Mouse (Mus musculus) embryonic facial prominence, embryonic 10.5 days (tissue): ENCODE results near the gene Osbpl7. TPM values are rescaled to one million over a fixed set of nuclear protein-coding genes. Genes with fewer than 3 reads are reported as not detected.
A peak's percentile ranks its signal among the peaks of the same experiment; 100 is the strongest.

Source experiments
- DNase-seq: peaks from one replicate; pipeline ENCODE4 v3.0.0-alpha.2; 2017; ENCODE audit warnings: low spot score
- H3K27ac ChIP-seq: fragments of 300-500 bp; sonication (generic); replicated peaks from 2 replicates; pipeline ENCODE4 v1.5.1; 2016; ENCODE audit warnings: mild to moderate bottlenecking
- H3K27me3 ChIP-seq: fragments of 300-500 bp; sonication (generic); replicated peaks from 2 replicates; pipeline ENCODE4 v1.6.1; 2016; ENCODE audit warnings: low read depth, mild to moderate bottlenecking; ENCODE audit not compliant: poor library complexity, severe bottlenecking
- H3K36me3 ChIP-seq: fragments of 300-500 bp; sonication (generic); replicated peaks from 2 replicates; pipeline ENCODE4 v1.6.1; 2016; ENCODE audit warnings: mild to moderate bottlenecking, moderate library complexity
- H3K4me1 ChIP-seq: fragments of 300-500 bp; sonication (generic); 2 replicates; pipeline ENCODE4 v1.6.1; 2016
- H3K4me3 ChIP-seq: fragments of 300-500 bp; sonication (generic); 2 replicates; pipeline ENCODE4 v1.5.1; 2016; ENCODE audit warnings: mild to moderate bottlenecking, moderate library complexity
- H3K9me3 ChIP-seq: fragments of 300-500 bp; sonication (generic); 2 replicates; pipeline ENCODE4 v1.6.1; 2016; ENCODE audit warnings: mild to moderate bottlenecking
- WGBS: fragments of 180-500 bp; shearing (Covaris S2); methylation state at CpG from one replicate; pipeline ENCODE4 v1.1.7; 2016; 5-methylcytosine and 5-hydroxymethylcytosine counted together
- polyA plus RNA-seq: library from polyadenylated mRNA; unstranded; fragments of >200 nt; fragmentation: Nextera tagmentation; extraction: Ambion mirVana; gene quantifications from 2 replicates; pipeline ENCODE4 v1.2.1, GENCODE M21; 2016

Osbpl7 gene
- polyA plus RNA-seq, 1 experiment from 2014 or later: 10.0 TPM

DNA sequence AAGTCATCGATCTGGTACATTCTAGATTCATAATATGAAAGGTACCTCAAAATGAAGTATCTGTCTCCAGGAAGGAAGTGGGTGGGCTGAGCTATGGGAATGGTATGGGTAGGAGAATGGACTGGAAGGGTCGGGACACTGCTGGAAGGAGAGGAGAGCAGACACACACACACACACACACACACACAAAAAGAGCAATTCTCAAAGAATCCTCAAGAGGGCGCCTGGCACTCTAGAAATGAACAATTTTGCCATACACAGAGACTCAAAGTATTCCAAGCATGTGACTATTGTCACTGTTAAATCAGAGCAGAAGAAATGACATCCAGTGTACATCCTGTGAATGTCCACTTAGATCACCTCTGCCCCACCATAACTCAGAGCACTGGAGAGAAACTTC is 22.1 kb downstream of the Osbpl7 start:
- H3K9me3 ChIP-seq: no peaks in the 10 kb centered on the region
- H3K27me3 ChIP-seq: no peaks in the 10 kb centered on the region
- H3K4me3 ChIP-seq: no peak overlapping the region
- no peak overlapping the region for H3K27ac ChIP-seq
- DNase-seq: peak; percentile 59
- WGBS: 31% methylated on average over 3 of the region's 3 CpGs
- H3K4me1 ChIP-seq: peaks cover 10% of the 10 kb centered on the region; the same call in 1 of the 2 replicates
- H3K36me3 ChIP-seq: peaks cover 8% of the 10 kb centered on the region

- peaks cover 10% of the 10 kb centered on the region; the same call in 1 of the 2 replicates for H3K4me1 ChIP-seq
- WGBS: 74% methylated on average over 8 of the region's 8 CpGs
- H3K27ac ChIP-seq: no peak overlapping the region
- DNase-seq: no peak
- H3K27me3 ChIP-seq: no peaks in the 10 kb centered on the region
- H3K4me3 ChIP-seq: no peak overlapping the region
- H3K9me3 ChIP-seq: no peaks in the 10 kb centered on the region
- no peaks in the 10 kb centered on the region for H3K36me3 ChIP-seq
These were observed 23.8 kb downstream of the Osbpl7 start for GRCm38 (mm10) chr11:97074235-97074634.

DNA sequence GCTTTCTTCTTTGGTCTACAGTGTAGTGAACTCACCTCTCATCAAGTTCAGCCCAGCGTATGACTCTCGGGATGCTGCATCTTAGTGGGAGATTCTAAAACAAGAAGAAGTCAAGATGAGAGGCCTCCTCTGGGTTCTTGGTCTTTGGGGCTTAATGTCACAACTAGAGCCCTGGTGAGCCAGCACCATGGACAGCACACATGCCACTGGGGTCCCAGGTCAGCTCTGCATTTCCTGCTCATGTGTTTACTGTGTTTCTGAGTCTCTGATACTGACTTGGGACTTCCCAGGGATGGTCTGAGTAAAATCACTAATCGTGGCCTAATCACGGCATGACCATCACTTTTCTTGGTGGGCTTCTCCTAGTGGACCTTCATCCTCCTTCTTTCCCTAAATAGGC is 28.3 kb downstream of the Osbpl7 start:
- H3K4me1 ChIP-seq: peaks cover 15% of the 10 kb centered on the region
- DNase-seq: peak; percentile 70
- no peak overlapping the region for H3K27ac ChIP-seq
- H3K27me3 ChIP-seq: peaks cover 5% of the 10 kb centered on the region; the same call in 1 of the 2 replicates
- no peak overlapping the region for H3K4me3 ChIP-seq
- no peaks in the 10 kb centered on the region for H3K36me3 ChIP-seq
- H3K9me3 ChIP-seq: no peaks in the 10 kb centered on the region
- 59% methylated on average over 4 of the region's 4 CpGs for WGBS

DNA sequence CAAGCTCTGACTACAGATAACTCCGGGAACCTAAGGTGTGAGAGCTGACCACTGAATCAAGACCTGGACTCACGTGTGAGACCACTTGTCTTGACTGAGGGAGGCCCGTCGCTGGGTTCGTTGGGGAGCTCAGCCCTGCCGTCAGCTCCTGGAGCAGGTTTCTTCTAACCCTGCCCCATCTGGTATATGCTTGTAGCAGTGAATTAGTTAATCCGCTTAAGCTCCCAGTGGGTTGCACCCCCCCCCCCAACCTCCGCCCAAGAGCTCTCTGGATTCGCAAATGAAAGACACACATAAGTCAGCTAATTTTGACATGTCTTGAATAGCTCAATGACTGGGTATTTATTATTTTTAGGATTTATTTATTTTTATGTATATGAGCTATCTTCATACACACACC is 29.9 kb downstream of the Osbpl7 start:
- WGBS: 22% methylated on average over 9 of the region's 9 CpGs
- Histone ChIP-seq H3K4me1 (peaks cover 15% of the 10 kb centered on the region), H3K27ac (no peak overlapping the region), H3K36me3 (no peaks in the 10 kb centered on the region), H3K27me3 (peaks cover 16% of the 10 kb centered on the region; the same call in 1 of the 2 replicates), H3K9me3 (no peaks in the 10 kb centered on the region), H3K4me3 (no peak overlapping the region)
- DNase-seq: no peak

DNA sequence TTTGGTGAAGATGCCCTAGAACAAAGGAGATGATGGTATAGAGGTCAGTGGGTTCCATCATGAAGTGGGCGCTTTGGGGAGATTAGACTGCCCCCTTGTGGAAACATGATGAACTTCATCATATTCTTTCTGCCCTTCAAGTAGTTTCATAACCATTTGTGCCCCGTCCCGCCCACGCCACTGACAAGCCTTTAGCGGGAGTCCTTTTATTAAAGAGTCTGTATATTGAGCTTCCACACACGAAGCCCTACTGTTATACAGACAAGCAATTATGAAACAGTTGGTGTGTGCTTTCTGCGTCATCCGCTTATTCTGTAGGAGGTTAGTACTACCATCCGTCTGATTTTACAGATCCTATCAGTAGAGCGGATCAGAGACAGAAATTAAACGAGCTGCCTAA is 32.5 kb downstream of the Osbpl7 start:
- WGBS: 45% methylated on average over 11 of the region's 11 CpGs
- no peaks in the 10 kb centered on the region for H3K36me3 ChIP-seq
- H3K27me3 ChIP-seq: peaks cover 16% of the 10 kb centered on the region; the same call in 1 of the 2 replicates

DNA sequence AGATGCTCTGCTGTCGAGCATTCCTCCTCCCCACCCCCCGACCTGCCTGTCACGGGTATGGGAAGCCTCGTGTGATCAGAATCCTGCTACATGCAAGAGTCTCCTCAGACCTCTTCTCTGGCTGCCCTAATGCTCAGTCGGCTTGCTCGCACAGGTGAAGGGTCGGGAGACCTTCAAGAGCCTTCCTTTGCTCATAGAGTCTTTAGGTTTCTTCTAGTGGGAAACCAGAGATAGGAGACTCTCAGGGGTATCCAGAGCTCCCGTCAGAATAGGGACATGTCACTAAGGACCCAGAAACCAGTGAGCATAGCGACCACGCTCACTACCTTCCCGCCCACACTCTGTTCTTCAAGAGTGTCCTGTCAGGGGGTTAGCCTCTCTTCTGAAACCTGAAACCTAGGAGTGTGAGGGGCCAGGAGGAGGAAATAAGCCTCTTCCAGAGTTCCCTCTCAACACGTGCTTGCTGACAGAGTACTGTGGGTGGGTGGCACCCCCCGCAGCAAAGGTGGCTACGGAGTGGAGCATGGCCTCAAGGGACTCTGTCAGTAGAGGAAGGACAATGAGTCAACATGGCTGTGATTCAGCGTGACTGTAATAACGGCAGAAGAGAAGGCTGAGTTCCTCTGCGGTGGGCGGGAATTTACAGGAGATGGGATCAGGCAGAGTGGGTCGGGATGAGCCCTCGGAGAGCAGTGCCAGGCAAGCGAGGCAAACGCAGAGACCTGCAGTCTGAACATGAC is 33.1 kb downstream of the Osbpl7 start:
- peak overlapping the region; percentile 30 for H3K4me3 ChIP-seq
- 37% methylated on average over 22 of the region's 22 CpGs for WGBS
- DNase-seq: no peak

More for the DNA sequence above, 32.5 kb downstream of the Osbpl7 start:
- Histone ChIP-seq H3K9me3 (peaks cover 2% of the 10 kb centered on the region; the same call in 1 of the 2 replicates), H3K4me3 (no peak overlapping the region), H3K4me1 (peaks cover 15% of the 10 kb centered on the region), H3K27ac (no peak overlapping the region)
- peak; percentile 28 for DNase-seq

DNA sequence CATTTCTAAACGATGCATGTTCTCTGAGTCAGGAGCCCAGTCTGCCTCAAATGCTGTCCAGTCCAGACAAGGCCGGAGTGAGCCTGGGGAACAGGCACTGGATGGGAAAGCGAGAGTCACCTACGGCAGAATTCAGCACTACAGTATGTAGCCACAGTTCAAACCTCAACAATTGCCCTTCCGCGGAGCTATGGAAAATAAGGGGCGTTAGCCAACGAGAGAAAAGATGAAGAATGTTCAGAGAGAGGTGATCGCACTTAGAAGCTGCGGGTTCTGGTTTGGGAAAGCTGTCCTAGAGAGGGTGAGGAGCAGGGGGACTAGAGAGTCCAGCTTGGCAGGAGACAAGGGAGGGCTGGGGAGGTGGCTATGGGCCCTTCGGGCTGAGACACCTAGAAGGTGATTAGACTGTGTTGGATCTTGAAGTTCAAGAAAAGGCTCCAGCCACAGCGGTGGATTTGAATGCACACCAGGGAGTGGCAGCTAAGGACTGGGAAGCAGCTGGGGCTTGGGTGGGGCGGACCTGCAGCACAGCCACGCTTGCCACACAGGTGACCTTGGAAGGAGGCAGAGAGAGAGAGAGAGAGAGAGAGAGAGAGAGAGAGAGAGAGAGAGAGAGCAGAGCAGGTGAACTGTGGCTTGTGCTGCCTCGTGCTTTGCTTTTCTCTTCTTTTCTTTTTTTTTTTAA is 34.5 kb downstream of the Osbpl7 start:
- 88% methylated on average over 15 of the region's 15 CpGs for WGBS
- H3K36me3 ChIP-seq: no peaks in the 10 kb centered on the region
- H3K27me3 ChIP-seq: peaks cover 16% of the 10 kb centered on the region; the same call in 1 of the 2 replicates
- H3K4me1 ChIP-seq: peaks cover 15% of the 10 kb centered on the region
- no peak for DNase-seq
- H3K9me3 ChIP-seq: peaks cover 13% of the 10 kb centered on the region
- H3K27ac ChIP-seq: no peak overlapping the region
- H3K4me3 ChIP-seq: no peak overlapping the region

More for the DNA sequence above, 33.1 kb downstream of the Osbpl7 start:
- no peaks in the 10 kb centered on the region for H3K36me3 ChIP-seq
- peaks cover 5% of the 10 kb centered on the region for H3K9me3 ChIP-seq
- peaks cover 16% of the 10 kb centered on the region; the same call in 1 of the 2 replicates for H3K27me3 ChIP-seq
- peak overlapping the region; percentile 10; the same call in 1 of the 2 replicates for H3K27ac ChIP-seq
- peaks cover 15% of the 10 kb centered on the region for H3K4me1 ChIP-seq

- Histone ChIP-seq H3K4me3 (no peak overlapping the region), H3K27ac (no peak overlapping the region), H3K4me1 (peaks cover 15% of the 10 kb centered on the region), H3K36me3 (no peaks in the 10 kb centered on the region), H3K9me3 (peaks cover 13% of the 10 kb centered on the region), H3K27me3 (peaks cover 16% of the 10 kb centered on the region; the same call in 1 of the 2 replicates)
- WGBS: 76% methylated on average over 6 of the region's 6 CpGs
- DNase-seq: no peak
These were observed 35.9 kb downstream of the Osbpl7 start for GRCm38 (mm10) chr11:97086365-97086764.

DNA sequence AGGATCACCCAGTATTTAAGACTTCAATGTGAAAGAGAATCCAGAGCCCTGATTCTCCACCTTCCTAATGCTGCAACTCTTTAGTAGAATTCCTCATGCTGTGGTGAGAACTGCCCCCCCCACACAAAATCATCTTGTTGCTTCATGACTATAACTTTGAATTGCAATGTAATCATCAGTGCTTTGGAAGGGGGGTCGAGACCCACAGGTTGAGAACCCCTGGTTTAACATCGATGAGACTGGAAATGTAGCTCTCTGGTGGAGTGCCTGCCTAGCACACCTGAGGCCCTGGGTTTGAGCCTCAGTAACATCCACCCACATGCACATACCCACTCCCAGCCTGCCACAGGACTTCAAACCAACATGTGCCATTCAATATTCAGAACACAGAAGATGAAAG is 44.2 kb downstream of the Osbpl7 start:
- DNase-seq: no peak
- peaks cover 8% of the 10 kb centered on the region for H3K4me1 ChIP-seq
- H3K4me3 ChIP-seq: no peak overlapping the region
- H3K27me3 ChIP-seq: peaks cover 46% of the 10 kb centered on the region
- WGBS: 70% methylated on average over 2 of the region's 2 CpGs
- H3K9me3 ChIP-seq: no peaks in the 10 kb centered on the region
- H3K36me3 ChIP-seq: no peaks in the 10 kb centered on the region
- H3K27ac ChIP-seq: no peak overlapping the region

DNA sequence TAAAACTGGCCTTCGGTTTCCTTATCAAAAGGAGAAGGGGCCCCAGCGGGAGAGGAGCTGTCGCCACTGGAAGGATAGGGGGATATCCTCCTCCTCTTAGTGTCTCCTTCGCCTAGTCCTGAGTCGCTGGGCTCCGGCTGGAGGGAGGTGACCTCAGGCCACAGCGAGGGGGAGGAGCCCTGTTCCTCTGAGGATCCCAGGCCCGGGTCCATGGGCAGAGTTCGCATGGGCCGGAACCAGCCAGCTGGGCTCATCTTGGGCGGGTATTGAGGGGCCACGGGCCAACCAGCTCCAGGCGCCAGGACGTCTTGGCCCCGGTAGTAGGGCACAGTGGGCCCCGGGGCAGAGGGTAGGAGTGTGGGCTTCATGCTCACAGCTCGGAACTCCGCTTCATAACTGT is 48.4 kb downstream of the Osbpl7 start:
- DNase-seq: no peak
- Histone ChIP-seq H3K27me3 (peaks cover 55% of the 10 kb centered on the region), H3K4me3 (peak overlapping the region; percentile 2; the same call in 1 of the 2 replicates), H3K4me1 (peaks cover 8% of the 10 kb centered on the region), H3K36me3 (no peaks in the 10 kb centered on the region), H3K27ac (no peak overlapping the region), H3K9me3 (no peaks in the 10 kb centered on the region)
- 24% methylated on average over 18 of the region's 18 CpGs for WGBS

DNA sequence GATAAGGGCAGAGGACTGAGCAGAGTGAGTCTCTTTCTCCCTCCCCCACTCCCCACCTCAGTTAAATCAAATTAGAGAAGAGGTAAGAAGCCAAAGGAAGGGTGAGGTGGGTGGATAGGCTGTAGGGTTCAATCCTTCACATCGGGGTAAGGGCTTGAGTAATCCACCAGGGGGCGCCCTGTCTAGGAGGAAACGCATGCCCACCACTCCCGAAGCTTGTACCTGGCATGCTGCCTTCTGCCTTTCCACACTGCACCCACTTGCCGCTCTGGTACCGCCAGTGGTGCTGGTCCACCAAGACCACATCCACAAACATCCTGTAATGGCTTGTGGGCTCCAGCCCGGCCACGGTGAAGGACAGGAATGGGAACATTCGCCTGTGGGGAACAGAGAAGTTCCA is 51.3 kb downstream of the Osbpl7 start:
- H3K4me1 ChIP-seq: peaks cover 8% of the 10 kb centered on the region
- H3K27ac ChIP-seq: no peak overlapping the region
- WGBS: 22% methylated on average over 9 of the region's 9 CpGs
- peak; percentile 70 for DNase-seq
- H3K4me3 ChIP-seq: no peak overlapping the region
- H3K27me3 ChIP-seq: peaks cover 44% of the 10 kb centered on the region
- H3K9me3 ChIP-seq: no peaks in the 10 kb centered on the region
- H3K36me3 ChIP-seq: no peaks in the 10 kb centered on the region

DNA sequence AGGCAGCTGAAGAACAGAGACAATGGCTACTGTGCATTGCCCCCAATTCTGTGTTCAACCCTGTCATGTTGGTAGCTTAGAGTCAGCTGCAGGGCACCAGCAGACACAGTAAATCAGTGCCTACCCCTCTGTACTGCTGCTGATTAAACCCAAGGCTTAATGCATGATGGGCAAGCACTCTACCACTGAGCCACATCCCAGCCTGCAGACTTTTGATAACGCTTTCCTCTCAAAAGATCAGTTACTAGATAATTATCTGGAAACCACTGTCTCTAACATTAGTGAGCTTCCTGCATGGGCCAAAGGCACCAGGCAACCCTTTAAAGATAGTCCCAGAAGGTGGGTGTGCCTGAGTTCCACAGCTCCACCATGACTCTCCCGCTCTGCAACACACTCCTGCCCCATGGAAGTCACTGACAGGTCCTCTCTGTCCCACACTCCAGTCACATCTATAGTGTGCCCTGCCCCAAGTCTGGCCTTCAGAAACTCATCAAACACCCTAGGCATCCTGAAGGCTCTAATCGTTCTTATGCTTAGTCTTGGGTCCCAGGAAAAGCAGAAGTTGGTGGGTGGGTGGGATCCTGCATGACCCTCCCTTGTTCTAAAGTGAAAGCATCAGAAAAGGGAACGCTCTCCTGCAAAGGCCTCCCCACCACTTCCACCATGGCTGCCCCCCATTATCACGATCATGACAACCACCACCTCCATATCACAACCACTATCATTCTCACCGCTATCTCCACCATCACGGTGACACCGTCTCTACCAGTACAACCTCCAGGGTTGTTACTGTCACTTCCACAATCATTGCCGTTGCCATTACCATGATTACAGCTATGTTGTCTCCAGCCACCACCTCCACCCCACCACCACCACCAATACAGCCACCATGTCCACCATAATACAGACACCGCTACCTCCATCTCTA is 53.0 kb downstream of the Osbpl7 start:
- WGBS: 94% methylated on average over 10 of the region's 10 CpGs
- Histone ChIP-seq H3K27me3 (peaks cover 27% of the 10 kb centered on the region), H3K4me3 (no peak overlapping the region), H3K27ac (no peak overlapping the region), H3K4me1 (peaks cover 7% of the 10 kb centered on the region), H3K9me3 (no peaks in the 10 kb centered on the region), H3K36me3 (no peaks in the 10 kb centered on the region)
- no peak for DNase-seq
